Mouse (Mus musculus) small intestine, adult 2 months (tissue): Measurements from ENCODE around the gene Sapcd2. TPM values are rescaled to one million over a fixed set of nuclear protein-coding genes. Genes with fewer than 3 reads are reported as not detected.
A peak's percentile ranks its signal among the peaks of the same experiment; 100 is the strongest.

Experiments used
- H3K27ac ChIP-seq: fragments of 200-500 bp; 2 replicates; pipeline ENCODE4 v1.5.1; 2012; ENCODE audit warnings: low read depth, low read length, control low read depth, inconsistent platforms; ENCODE audit not compliant: insufficient read depth
- H3K27me3 ChIP-seq: fragments of 200-500 bp; 2 replicates; pipeline ENCODE4 v1.6.1; 2012; ENCODE audit warnings: mild to moderate bottlenecking, moderate library complexity, low read length, inconsistent platforms; ENCODE audit not compliant: control insufficient read depth, insufficient read depth
- H3K36me3 ChIP-seq: fragments of 200-500 bp; 2 replicates; pipeline ENCODE4 v1.6.1; 2012; ENCODE audit warnings: mild to moderate bottlenecking, low read length, control low read depth, inconsistent platforms; ENCODE audit not compliant: control insufficient read depth, insufficient read depth
- H3K4me1 ChIP-seq: fragments of 200-500 bp; 2 replicates; pipeline ENCODE4 v1.6.1; 2012; ENCODE audit warnings: low read length, inconsistent platforms, mixed read lengths; ENCODE audit not compliant: control insufficient read depth, insufficient read depth, insufficient read length
- H3K4me3 ChIP-seq: fragments of 200-500 bp; 2 replicates; pipeline ENCODE4 v1.5.1; 2012; ENCODE audit warnings: low read depth, mild to moderate bottlenecking, control low read depth, inconsistent platforms, low read length, moderate library complexity
- CTCF ChIP-seq: fragments of 200-500 bp; IDR thresholded peaks from 2 replicates; pipeline ENCODE4 v1.5.1; 2012; ENCODE audit warnings: low read depth, mild to moderate bottlenecking, control low read depth, inconsistent platforms, low read length, moderate library complexity, mixed read lengths; ENCODE audit not compliant: insufficient replicate concordance, insufficient read length; ENCODE audit errors: extremely low read depth
- POLR2A ChIP-seq: fragments of 200-500 bp; IDR thresholded peaks from 2 replicates; pipeline ENCODE4 v1.6.1; 2012; ENCODE audit warnings: low read depth, mild to moderate bottlenecking, control low read depth, inconsistent platforms, low read length, moderate library complexity
- WGBS: fragments of 180-500 bp; shearing (Covaris S2); methylation state at CpG from one replicate; pipeline ENCODE4 v1.1.7; 2018; 5-methylcytosine and 5-hydroxymethylcytosine counted together
- polyA plus RNA-seq: library from polyadenylated mRNA; depleted of rRNA; stranded (reverse); fragments of >200 nt; gene quantifications from 2 replicates; pipeline ENCODE4 v1.2.3, GENCODE M21; 2012; rRNA removed

The Sapcd2 gene
- polyA plus RNA-seq, 1 experiment: 28.8 TPM

- TF ChIP-seq POLR2A (no peak), CTCF (no peak)
- peaks cover 14% of the 10 kb centered on the region for H3K4me1 ChIP-seq
- H3K4me3 ChIP-seq: no peak overlapping the region
- no peaks in the 10 kb centered on the region for H3K36me3 ChIP-seq
- no peak overlapping the region for H3K27ac ChIP-seq
- no peaks in the 10 kb centered on the region for H3K27me3 ChIP-seq
- 64% methylated on average over 27 of the region's 27 CpGs for WGBS
These were observed 53.4 kb downstream of the Sapcd2 start for GRCm38 (mm10) chr2:25425481-25425880.

- peak; percentile 85; the same call in 1 of the 2 replicates for TF ChIP-seq CTCF
- no peak for TF ChIP-seq POLR2A
- WGBS: 40% methylated on average over 5 of the region's 5 CpGs
- no peaks in the 10 kb centered on the region for H3K27me3 ChIP-seq
- 0 out of 2 replicates have a peak overlapping the region, but pooled peaks have one; percentile 20 for H3K27ac ChIP-seq
- no peaks in the 10 kb centered on the region for H3K36me3 ChIP-seq
- H3K4me3 ChIP-seq: no peak overlapping the region
- peaks cover 14% of the 10 kb centered on the region for H3K4me1 ChIP-seq
These were observed 54.6 kb downstream of the Sapcd2 start for GRCm38 (mm10) chr2:25426721-25427191.

GRCm38 (mm10) chr2:25427256-25427655 lies 55.1 kb downstream of the Sapcd2 start:
- 94% methylated on average over 5 of the region's 5 CpGs for WGBS
- H3K4me3 ChIP-seq: no peak overlapping the region
- no peak overlapping the region for H3K27ac ChIP-seq
- H3K27me3 ChIP-seq: no peaks in the 10 kb centered on the region
- TF ChIP-seq POLR2A (no peak), CTCF (no peak)
- peaks cover 13% of the 10 kb centered on the region for H3K4me1 ChIP-seq
- no peaks in the 10 kb centered on the region for H3K36me3 ChIP-seq

Other genes with a start within 250 kb of the Sapcd2 start
- gene Nrarp, start 191.6 kb upstream of the Sapcd2 start, polyA plus RNA-seq: 24.4 and 39.0 TPM in 2 replicates
- gene Tor4a, start 175.4 kb upstream of the Sapcd2 start, polyA plus RNA-seq: 37.3 and 49.3 TPM in 2 replicates
- 21.8 and 37.2 TPM in 2 replicates for gene Nelfb, start 160.8 kb upstream of the Sapcd2 start, polyA plus RNA-seq
- gene Stpg3, start 157.7 kb upstream of the Sapcd2 start, polyA plus RNA-seq: not detected in 2 replicates
- gene Fam166a, start 153.6 kb upstream of the Sapcd2 start, polyA plus RNA-seq: 0.10 TPM in 1 of 2 replicates, not detected in the other
- 481 and 881 TPM in 2 replicates for gene Tubb4b, start 147.6 kb upstream of the Sapcd2 start, polyA plus RNA-seq
- 0.05 and 5.6 TPM in 2 replicates for gene Slc34a3, start 138.0 kb upstream of the Sapcd2 start, polyA plus RNA-seq
- gene Rnf224, start 135.5 kb upstream of the Sapcd2 start, polyA plus RNA-seq: 0.10 TPM in 1 of 2 replicates, not detected in the other
- 7.3 and 145 TPM in 2 replicates for gene Rnf208, start 130.1 kb upstream of the Sapcd2 start, polyA plus RNA-seq
- gene Cysrt1, start 129.9 kb upstream of the Sapcd2 start, polyA plus RNA-seq: 1.7 and 10.7 TPM in 2 replicates
- gene AL732309.1, start 125.5 kb upstream of the Sapcd2 start, polyA plus RNA-seq: 15.3 and 45.8 TPM in 2 replicates
- gene Tmem203, start 116.9 kb upstream of the Sapcd2 start, polyA plus RNA-seq: 29.8 and 51.5 TPM in 2 replicates
- 183 and 436 TPM in 2 replicates for gene Tprn, start 109.7 kb upstream of the Sapcd2 start, polyA plus RNA-seq
- 40.7 and 55.9 TPM in 2 replicates for gene Ssna1, start 99.9 kb upstream of the Sapcd2 start, polyA plus RNA-seq
- gene Anapc2, start 99.8 kb upstream of the Sapcd2 start, polyA plus RNA-seq: 31.0 and 71.6 TPM in 2 replicates
- gene Tmem210, start 84.2 kb upstream of the Sapcd2 start, polyA plus RNA-seq: not detected in 2 replicates
- 49.7 and 138 TPM in 2 replicates for gene Lrrc26, start 82.4 kb upstream of the Sapcd2 start, polyA plus RNA-seq
- gene Grin1, start 53.1 kb upstream of the Sapcd2 start, polyA plus RNA-seq: 0.34 and 0.63 TPM in 2 replicates
- gene Man1b1, start 40.0 kb upstream of the Sapcd2 start, polyA plus RNA-seq: 11.1 and 20.5 TPM in 2 replicates
- 12.5 and 24.4 TPM in 2 replicates for gene Dpp7, start 16.0 kb upstream of the Sapcd2 start, polyA plus RNA-seq
- gene Uap1l1, start 6.6 kb upstream of the Sapcd2 start, polyA plus RNA-seq: 130 and 360 TPM in 2 replicates
- 25.8 and 50.7 TPM in 2 replicates for gene Entpd2, start 23.6 kb downstream of the Sapcd2 start, polyA plus RNA-seq
- 103 and 117 TPM in 2 replicates for gene Npdc1, start 27.0 kb downstream of the Sapcd2 start, polyA plus RNA-seq
- gene Fut7, start 50.9 kb downstream of the Sapcd2 start, polyA plus RNA-seq: 0.68 and 0.76 TPM in 2 replicates
- 15.0 and 18.5 TPM in 2 replicates for gene Abca2, start 56.4 kb downstream of the Sapcd2 start, polyA plus RNA-seq
- 0.38 and 12.0 TPM in 2 replicates for gene Clic3, start 84.5 kb downstream of the Sapcd2 start, polyA plus RNA-seq
- 48.6 and 62.7 TPM in 2 replicates for gene Paxx, start 88.8 kb downstream of the Sapcd2 start, polyA plus RNA-seq
- gene Ptgds, start 97.7 kb downstream of the Sapcd2 start, polyA plus RNA-seq: 0.28 and 0.39 TPM in 2 replicates
- not detected in 2 replicates for gene Lcn12, start 121.6 kb downstream of the Sapcd2 start, polyA plus RNA-seq
- gene Fbxw5, start 128.4 kb downstream of the Sapcd2 start, polyA plus RNA-seq: 32.0 and 34.0 TPM in 2 replicates
- gene C8g, start 129.4 kb downstream of the Sapcd2 start, polyA plus RNA-seq: 2.1 and 2.2 TPM in 2 replicates
- gene Traf2, start 174.6 kb downstream of the Sapcd2 start, polyA plus RNA-seq: 8.2 and 13.7 TPM in 2 replicates
- gene Edf1, start 185.5 kb downstream of the Sapcd2 start, polyA plus RNA-seq: 209 and 413 TPM in 2 replicates
- 0.52 and 1.1 TPM in 2 replicates for gene Mamdc4, start 202.5 kb downstream of the Sapcd2 start, polyA plus RNA-seq
- gene Phpt1, start 202.9 kb downstream of the Sapcd2 start, polyA plus RNA-seq: 15.8 and 29.7 TPM in 2 replicates
- 1.7 and 2.2 TPM in 2 replicates for gene Ajm1, start 209.4 kb downstream of the Sapcd2 start, polyA plus RNA-seq
- 35.3 and 47.6 TPM in 2 replicates for gene Rabl6, start 236.2 kb downstream of the Sapcd2 start, polyA plus RNA-seq
- not detected in 2 replicates for gene Ccdc183, start 245.4 kb downstream of the Sapcd2 start, polyA plus RNA-seq
- 10.0 and 11.7 TPM in 2 replicates for gene Tmem141, start 249.7 kb downstream of the Sapcd2 start, polyA plus RNA-seq